Mouse (Mus musculus) kidney, postnatal 25 days (tissue): ENCODE measurements around the gene Ostm1.

Experiments
- DNase-seq, 2 experiments: peaks; one replicate each; pipeline ENCODE4 v3.0.0; 2021; ENCODE audit warnings: mixed read lengths in 2 of 2

Gene Ostm1

DNA sequence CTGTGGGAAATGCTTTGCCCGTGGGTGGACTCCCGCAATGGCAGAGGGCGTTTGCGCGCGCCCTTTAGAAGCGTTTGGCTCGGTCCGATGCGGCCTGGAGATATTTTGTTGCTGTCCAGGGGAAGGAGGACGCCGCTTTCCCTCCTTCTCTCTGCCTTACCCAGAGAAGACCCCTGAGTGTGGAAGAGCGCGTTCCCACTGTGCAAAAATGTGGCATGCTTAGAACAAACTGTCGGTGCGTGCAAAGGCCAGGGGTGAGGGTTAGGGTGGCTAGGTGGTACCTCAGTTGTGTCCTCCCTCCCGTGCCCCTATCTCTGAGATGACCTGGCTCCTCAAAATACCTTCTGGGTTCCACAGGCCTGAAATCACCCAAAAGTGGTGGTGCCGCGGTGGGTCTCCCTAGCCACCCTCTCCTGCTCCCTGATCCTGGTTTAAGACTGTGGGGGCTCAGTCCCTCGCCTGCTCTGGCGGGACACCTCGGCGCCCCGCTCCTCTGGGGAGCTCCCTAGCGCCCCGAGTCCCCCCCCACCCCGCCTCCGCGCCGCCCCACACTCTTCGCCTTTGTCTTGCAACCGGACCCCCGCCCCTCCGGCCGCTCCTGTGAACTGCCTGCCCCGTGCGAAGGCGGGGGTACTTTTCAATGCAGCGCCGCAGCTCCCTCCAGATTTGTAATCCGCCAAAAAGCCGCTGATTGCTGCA is 48.3 kb downstream of the Ostm1 start:
- DNase-seq: no peak

DNA sequence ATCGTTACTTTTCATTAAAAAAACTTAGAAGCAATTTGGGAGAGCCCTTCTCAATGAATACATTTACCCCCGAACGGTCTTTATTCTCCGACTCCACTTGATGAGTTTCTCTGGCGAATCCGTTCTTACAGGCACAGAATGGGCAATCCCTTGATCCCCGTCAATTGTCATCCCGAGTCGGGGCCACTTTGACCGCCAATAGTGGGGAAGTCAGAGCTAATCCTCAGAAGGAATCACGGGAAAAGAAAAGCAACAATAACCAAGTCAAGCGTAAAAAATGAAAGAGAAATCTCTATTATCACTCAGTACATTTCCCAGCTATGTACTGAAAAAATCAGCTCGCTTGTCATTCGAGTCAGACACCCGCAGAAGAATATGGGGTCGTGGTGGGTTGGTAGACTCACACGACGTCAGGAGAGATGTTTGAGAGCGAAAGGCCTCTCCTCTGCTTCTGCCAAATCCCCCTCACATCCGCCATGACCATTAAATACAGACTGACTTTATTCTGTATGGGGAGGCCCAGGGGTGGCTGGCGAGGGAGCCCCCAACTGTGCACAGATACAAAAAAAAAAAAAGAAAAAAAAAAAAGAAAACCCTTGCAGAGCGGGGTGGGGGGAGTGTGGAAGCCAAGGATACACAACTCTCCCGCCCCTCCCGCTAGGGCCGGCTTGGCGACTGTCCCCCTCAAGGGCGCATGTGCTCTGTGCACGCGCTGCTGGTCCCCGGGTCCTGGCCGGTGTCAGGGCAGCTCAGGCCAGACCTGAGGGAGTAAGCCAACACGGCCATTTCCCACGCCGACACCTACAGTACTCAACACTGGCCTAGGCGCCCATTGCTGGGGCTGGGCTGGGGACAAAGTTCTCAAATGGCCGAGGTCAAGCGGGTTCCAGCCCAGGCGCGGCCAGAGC is 49.1 kb downstream of the Ostm1 start:
- DNase-seq: peak; percentile 28 to 40

GRCm38 (mm10) chr10:42633361-42634121 is 49.9 kb downstream of the Ostm1 start:
- DNase-seq: no peak

GRCm38 (mm10) chr10:42634122-42634720 is 50.6 kb downstream of the Ostm1 start:
- no peak for DNase-seq

GRCm38 (mm10) chr10:42635046-42635445 is 51.4 kb downstream of the Ostm1 start:
- DNase-seq: no peak

DNA sequence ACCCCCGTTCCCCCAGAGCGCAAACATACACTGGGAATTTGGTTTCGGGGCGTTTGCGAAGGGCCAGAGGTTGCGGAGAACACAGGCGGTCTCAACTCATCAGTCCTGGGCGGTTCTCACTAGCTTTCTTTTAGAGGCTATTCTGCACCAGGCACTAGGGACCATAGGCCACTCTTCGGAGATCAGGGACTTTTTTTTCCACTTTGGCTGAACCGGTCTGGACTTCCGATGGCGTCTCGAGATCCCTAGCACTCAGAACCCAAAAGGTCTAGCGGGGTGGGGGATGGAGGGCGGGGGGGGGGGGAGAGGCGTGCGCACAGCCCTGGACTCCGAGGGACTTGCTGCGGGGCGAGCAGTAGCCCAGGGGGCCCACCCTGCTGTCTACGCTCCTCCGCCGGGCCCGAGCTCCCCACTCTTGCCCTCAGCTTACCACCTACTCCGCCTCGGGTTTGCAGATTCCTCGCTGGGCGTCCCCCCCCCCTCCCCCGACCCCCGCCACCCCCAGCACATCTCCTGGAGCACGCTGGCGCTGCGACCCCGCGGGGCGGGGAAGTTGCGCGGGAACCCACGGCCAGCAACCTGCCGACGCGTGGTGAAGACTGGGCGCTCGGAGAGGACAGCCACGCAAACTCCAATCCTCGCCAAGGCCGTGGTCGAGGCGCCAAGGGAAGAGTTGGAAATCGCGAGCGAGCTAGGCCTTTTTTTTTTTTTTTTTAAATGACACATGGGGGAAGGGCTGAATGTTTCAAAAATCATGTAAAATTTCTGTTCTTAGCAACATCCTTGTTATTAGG is 52.1 kb downstream of the Ostm1 start:
- DNase-seq: no peak

DNA sequence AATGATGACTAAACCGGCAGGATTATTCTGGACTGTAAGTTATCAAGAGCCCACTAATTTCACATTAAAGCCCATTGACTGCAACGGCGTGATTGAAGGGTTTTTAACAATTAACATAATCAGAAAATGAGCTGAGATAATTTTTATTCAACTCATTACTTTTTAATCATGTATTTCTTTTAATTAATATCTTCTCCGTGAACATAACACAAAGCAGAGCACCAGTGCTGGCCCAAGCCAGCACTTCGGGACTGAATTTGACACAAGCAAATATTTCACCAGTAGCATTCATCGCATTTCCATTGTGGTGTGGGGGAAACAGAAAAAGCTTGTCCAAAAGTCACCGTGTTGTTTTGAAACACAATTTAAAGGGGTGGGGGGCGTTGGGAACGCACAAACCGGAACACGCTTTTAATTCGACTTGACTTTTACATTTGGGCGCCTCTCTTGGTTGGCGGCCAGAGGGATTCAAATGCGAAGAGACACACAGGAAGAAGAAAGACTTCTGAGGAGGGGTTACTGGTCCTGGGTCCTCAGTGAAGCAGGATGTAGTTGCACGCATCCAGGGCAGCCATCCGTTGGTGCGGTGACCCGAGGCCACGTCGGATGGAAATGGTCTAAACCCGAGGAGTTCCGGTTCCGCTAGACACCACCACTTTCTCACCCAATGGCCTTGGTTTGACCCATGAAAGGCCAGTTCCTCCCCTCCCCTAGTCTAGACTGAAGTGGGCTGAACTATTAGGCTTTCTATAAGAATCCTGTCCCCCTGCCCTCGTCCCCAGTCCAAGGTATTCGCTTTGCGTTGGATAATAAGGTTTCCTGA is 52.9 kb downstream of the Ostm1 start:
- DNase-seq: no peak

GRCm38 (mm10) chr10:42637183-42637788 is 53.7 kb downstream of the Ostm1 start:
- DNase-seq: peak in 1 of 2 experiments; percentile 78

DNA sequence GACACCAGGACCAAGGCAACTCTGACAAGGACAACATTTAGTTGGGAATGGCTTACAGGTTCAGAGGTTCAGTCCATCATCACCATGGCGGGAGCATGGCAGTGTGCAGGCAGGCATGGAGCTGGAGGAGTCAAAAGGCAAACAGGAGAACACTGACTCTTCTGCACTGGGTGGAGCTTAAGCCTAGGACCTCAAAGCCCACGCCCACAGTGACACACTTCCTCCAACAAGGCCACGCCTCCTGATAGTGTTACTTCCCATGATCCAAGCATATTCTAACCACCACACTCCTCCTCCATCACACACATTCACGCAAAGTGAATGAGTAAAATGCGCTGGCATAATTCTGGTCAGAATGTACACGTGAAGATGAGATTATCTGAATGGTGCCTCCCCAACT is 56.2 kb downstream of the Ostm1 start:
- DNase-seq: no peak

- no peak for DNase-seq
Observed at GRCm38 (mm10) chr10:42643638-42644037, 60.0 kb downstream of the Ostm1 start.

GRCm38 (mm10) chr10:42646340-42646739 is 62.7 kb downstream of the Ostm1 start:
- no peak for DNase-seq

GRCm38 (mm10) chr10:42661916-42662315 is 78.3 kb downstream of the Ostm1 start:
- DNase-seq: no peak

- DNase-seq: no peak
Observed at GRCm38 (mm10) chr10:42669970-42670369, 86.3 kb downstream of the Ostm1 start.

GRCm38 (mm10) chr10:42672798-42673197 is 89.2 kb downstream of the Ostm1 start:
- DNase-seq: no peak

GRCm38 (mm10) chr10:42675571-42675970 is 91.9 kb downstream of the Ostm1 start:
- DNase-seq: peak; percentile 9 to 43

GRCm38 (mm10) chr10:42678331-42678730 is 94.7 kb downstream of the Ostm1 start:
- DNase-seq: no peak

GRCm38 (mm10) chr10:42678755-42679364 is 95.2 kb downstream of the Ostm1 start:
- peak; percentile 95 for DNase-seq

GRCm38 (mm10) chr10:42679586-42679985 is 96.0 kb downstream of the Ostm1 start:
- DNase-seq: no peak

- no peak for DNase-seq
Observed at GRCm38 (mm10) chr10:42680582-42681001, 97.0 kb downstream of the Ostm1 start.

GRCm38 (mm10) chr10:42682421-42682820 is 98.8 kb downstream of the Ostm1 start:
- peak in 1 of 2 experiments; percentile 17 for DNase-seq
